Mouse (Mus musculus) MEL (cell line): ENCODE measurements around the gene Dcun1d1. TPM values are rescaled to one million over a fixed set of nuclear protein-coding genes. Genes with fewer than 3 reads are reported as not detected.
A peak's percentile ranks its signal among the peaks of the same experiment; 100 is the strongest.

Source experiments
- DNase-seq: peaks from one replicate; pipeline ENCODE4 v3.0.0; 2011; ENCODE audit warnings: low read depth, low spot score
- H3K27ac ChIP-seq: 2 replicates; pipeline ENCODE4 v1.5.1; 2012; ENCODE audit warnings: low read depth, mild to moderate bottlenecking, control low read depth, low read length, moderate library complexity; ENCODE audit not compliant: control insufficient read depth
- H3K27me3 ChIP-seq, 2 experiments: fragments of 150-350 bp in 1 of 2; sonication (generic) in 1 of 2; 2 replicates each; pipeline ENCODE4 v1.6.1; 2012; ENCODE audit warnings: low read length in 2 of 2, mild to moderate bottlenecking in 2 of 2, improper control_type of control experiment in 1 of 2, moderate library complexity in 1 of 2; ENCODE audit not compliant: insufficient read depth in 2 of 2, control insufficient read depth in 1 of 2
- H3K36me3 ChIP-seq, 2 experiments: 2 replicates each; pipeline ENCODE4 v1.6.1; 2012 to 2014; ENCODE audit warnings: low read length in 2 of 2, improper control_type of control experiment in 1 of 2, inconsistent platforms in 1 of 2, mild to moderate bottlenecking in 1 of 2; ENCODE audit not compliant: insufficient read depth in 2 of 2, control insufficient read depth in 1 of 2
- H3K4me1 ChIP-seq, 2 experiments: fragments of 150-350 bp in 1 of 2; sonication (generic) in 1 of 2; 2 replicates each; pipeline ENCODE4 v1.6.1; 2012; ENCODE audit warnings: low read length in 2 of 2, improper control_type of control experiment in 1 of 2, mild to moderate bottlenecking in 1 of 2; ENCODE audit not compliant: insufficient read depth in 2 of 2, control insufficient read depth in 1 of 2
- H3K4me3 ChIP-seq, 2 experiments: fragments of 150-350 bp in 1 of 2; sonication (generic) in 1 of 2; 2 replicates each; pipeline ENCODE4 v1.5.1; 2012; ENCODE audit warnings: low read depth in 2 of 2, low read length in 2 of 2, mild to moderate bottlenecking in 2 of 2, moderate library complexity in 2 of 2, control low read depth in 1 of 2, improper control_type of control experiment in 1 of 2; ENCODE audit not compliant: control insufficient read depth in 1 of 2, insufficient read depth in 1 of 2
- H3K79me2 ChIP-seq: 2 replicates; pipeline ENCODE4 v1.6.1; 2012; ENCODE audit warnings: mild to moderate bottlenecking, low read length, moderate library complexity; ENCODE audit not compliant: control insufficient read depth, poor library complexity, insufficient read depth
- H3K9ac ChIP-seq: 2 replicates; pipeline ENCODE4 v1.6.1; 2012; ENCODE audit warnings: low read depth, mild to moderate bottlenecking, control low read depth, low read length, moderate library complexity; ENCODE audit not compliant: control insufficient read depth, poor library complexity, severe bottlenecking
- H3K9me3 ChIP-seq: fragments of 150-350 bp; sonication (generic); replicated peaks from 2 replicates; pipeline ENCODE4 v1.6.1; 2012; ENCODE audit warnings: mild to moderate bottlenecking, low read length, improper control_type of control experiment, moderate library complexity; ENCODE audit not compliant: insufficient read depth
- BHLHE40 ChIP-seq: IDR thresholded peaks from 2 replicates; pipeline ENCODE4 v1.6.1; 2012; ENCODE audit warnings: low read depth, mild to moderate bottlenecking, inconsistent platforms, low read length, improper control_type of control experiment, borderline replicate concordance
- CHD1 ChIP-seq: IDR thresholded peaks from 2 replicates; pipeline ENCODE4 v1.6.1; 2012; ENCODE audit warnings: low read depth, mild to moderate bottlenecking, inconsistent platforms, low read length, improper control_type of control experiment
- CHD2 ChIP-seq: IDR thresholded peaks from 2 replicates; pipeline ENCODE4 v1.6.1; 2011; ENCODE audit warnings: low read length, improper control_type of control experiment
- ELF1 ChIP-seq: IDR thresholded peaks from 2 replicates; pipeline ENCODE4 v1.6.1; 2014; ENCODE audit warnings: low read depth, mild to moderate bottlenecking, inconsistent platforms, low read length, improper control_type of control experiment, moderate library complexity
- EP300 ChIP-seq, 2 experiments: IDR thresholded peaks; 2 replicates each; pipeline ENCODE4 v1.6.1; 2011; ENCODE audit warnings: improper control_type of control experiment in 2 of 2, low read length in 2 of 2, low read depth in 1 of 2, mild to moderate bottlenecking in 1 of 2
- ETS1 ChIP-seq: IDR thresholded peaks from 2 replicates; pipeline ENCODE4 v1.6.1; 2012; ENCODE audit warnings: low read depth, mild to moderate bottlenecking, inconsistent platforms, low read length, improper control_type of control experiment, moderate library complexity
- GATA1 ChIP-seq: IDR thresholded peaks from 2 replicates; pipeline ENCODE4 v1.6.1; 2011; ENCODE audit warnings: low read depth, low read length, improper control_type of control experiment
- HCFC1 ChIP-seq: IDR thresholded peaks from 2 replicates; pipeline ENCODE4 v1.6.1; 2012; ENCODE audit warnings: low read depth, mild to moderate bottlenecking, inconsistent platforms, low read length, improper control_type of control experiment, moderate library complexity
- KAT2A ChIP-seq: conservative IDR thresholded peaks from 2 replicates; pipeline ENCODE4 v1.6.1; 2012; ENCODE audit warnings: low read depth, low read length, improper control_type of control experiment, inconsistent platforms
- MAX ChIP-seq: IDR thresholded peaks from 2 replicates; pipeline ENCODE4 v1.6.1; 2011; ENCODE audit warnings: low read length, improper control_type of control experiment
- MAZ ChIP-seq: IDR thresholded peaks from 2 replicates; pipeline ENCODE4 v1.6.1; 2012; ENCODE audit warnings: low read depth, mild to moderate bottlenecking, inconsistent platforms, low read length, improper control_type of control experiment
- MEF2A ChIP-seq: IDR thresholded peaks from 2 replicates; pipeline ENCODE4 v1.6.1; 2014; ENCODE audit warnings: low read depth, mild to moderate bottlenecking, inconsistent platforms, low read length, improper control_type of control experiment; ENCODE audit not compliant: poor library complexity, insufficient replicate concordance, severe bottlenecking; ENCODE audit errors: extremely low read depth
- MXI1 ChIP-seq: IDR thresholded peaks from 2 replicates; pipeline ENCODE4 v1.6.1; 2011; ENCODE audit warnings: mild to moderate bottlenecking, low read depth, low read length, improper control_type of control experiment
- MYB ChIP-seq: IDR thresholded peaks from 2 replicates; pipeline ENCODE4 v1.6.1; 2011; ENCODE audit warnings: mild to moderate bottlenecking, low read depth, low read length, improper control_type of control experiment
- MYC ChIP-seq: IDR thresholded peaks from 2 replicates; pipeline ENCODE4 v1.6.1; 2011; ENCODE audit warnings: low read depth, mild to moderate bottlenecking, low read length, improper control_type of control experiment, moderate library complexity
- NELFE ChIP-seq: IDR thresholded peaks from 2 replicates; pipeline ENCODE4 v1.6.1; 2011; ENCODE audit warnings: low read depth, low read length, improper control_type of control experiment
- POLR2A ChIP-seq, 2 experiments: IDR thresholded peaks; 2 replicates each; pipeline ENCODE4 v1.6.1; 2011 to 2012; ENCODE audit warnings: low read length in 2 of 2, mild to moderate bottlenecking in 2 of 2, control low read depth in 1 of 2, improper control_type of control experiment in 1 of 2, low read depth in 1 of 2, moderate library complexity in 1 of 2; ENCODE audit not compliant: control insufficient read depth in 1 of 2, insufficient read depth in 1 of 2, poor library complexity in 1 of 2
- POLR2AphosphoS2 ChIP-seq: IDR thresholded peaks from 2 replicates; pipeline ENCODE4 v1.6.1; 2011; ENCODE audit warnings: low read length, improper control_type of control experiment
- POLR2AphosphoS5 ChIP-seq: IDR thresholded peaks from 2 replicates; pipeline ENCODE4 v1.6.1; 2012; ENCODE audit warnings: low read depth, borderline replicate concordance, mild to moderate bottlenecking, inconsistent platforms, low read length, moderate library complexity, mixed read lengths
- RAD21 ChIP-seq: IDR thresholded peaks from 2 replicates; pipeline ENCODE4 v1.6.1; 2011; ENCODE audit warnings: mild to moderate bottlenecking, low read depth, low read length, improper control_type of control experiment
- SIN3A ChIP-seq: IDR thresholded peaks from 2 replicates; pipeline ENCODE4 v1.6.1; 2012; ENCODE audit warnings: low read length, improper control_type of control experiment, inconsistent platforms
- TAL1 ChIP-seq: IDR thresholded peaks from 2 replicates; pipeline ENCODE4 v1.6.1; 2012; ENCODE audit warnings: mild to moderate bottlenecking, inconsistent platforms, low read length, moderate library complexity, mixed read lengths
- TCF12 ChIP-seq: IDR thresholded peaks from 2 replicates; pipeline ENCODE4 v1.6.1; 2014; ENCODE audit warnings: low read depth, mild to moderate bottlenecking, inconsistent platforms, low read length, improper control_type of control experiment, moderate library complexity
- USF2 ChIP-seq, 2 experiments: IDR thresholded peaks; 2 replicates each; pipeline ENCODE4 v1.6.1; 2011 to 2012; ENCODE audit warnings: improper control_type of control experiment in 2 of 2, low read length in 2 of 2, borderline replicate concordance in 1 of 2, inconsistent platforms in 1 of 2, low read depth in 1 of 2, mild to moderate bottlenecking in 1 of 2; ENCODE audit not compliant: insufficient read depth in 1 of 2
- ZC3H11A ChIP-seq: IDR thresholded peaks from 2 replicates; pipeline ENCODE4 v1.6.1; 2012; ENCODE audit warnings: low read depth, mild to moderate bottlenecking, inconsistent platforms, low read length, improper control_type of control experiment
- ZMIZ1 ChIP-seq: IDR thresholded peaks from 2 replicates; pipeline ENCODE4 v1.6.1; 2012; ENCODE audit warnings: low read depth, mild to moderate bottlenecking, inconsistent platforms, low read length, improper control_type of control experiment, moderate library complexity
- polyA plus RNA-seq, 2 experiments: library from polyadenylated mRNA; stranded (reverse) in 1 of 2; unstranded in 1 of 2; fragments of >175 nt in 1 of 2; fragments of >200 nt in 1 of 2; gene quantifications; 2 replicates each; pipeline versions ENCODE4 v1.2.1 to v1.2.4; 2012; ENCODE audit warnings: low replicate concordance in 2 of 2, low read depth in 1 of 2; ENCODE audit not compliant: insufficient read length in 2 of 2, insufficient read depth in 1 of 2, missing spikeins in 1 of 2
- total RNA-seq: library from RNA; depleted of rRNA; stranded (reverse); fragments of 300-350 nt; gene quantifications from 2 replicates; pipeline ENCODE4 v1.2.3, GENCODE M21; 2012

Dcun1d1 gene
- total and polyA plus RNA-seq, 3 experiments, result 20.8 to 35.1 (median 32.7) TPM

GRCm38 (mm10) chr3:35966493-35966892 is 29.2 kb upstream of the Dcun1d1 start (continued):
- TF ChIP-seq POLR2AphosphoS5, result no peak
- TF ChIP-seq CHD1, result no peak
- peak; percentile 79 for TF ChIP-seq ETS1
- TF ChIP-seq RAD21, result no peak
- peak; percentile 42; the same call in 1 of the 2 replicates for TF ChIP-seq MXI1
- 0 out of 2 replicates have a peak, but pooled peaks have one; percentile 29 for TF ChIP-seq MYC
- no peak for TF ChIP-seq NELFE
- TF ChIP-seq USF2 (IDR thresholded peaks at IDR 0.05; ENCODE audit: borderline replicate concordance in 1 of 2, insufficient read depth in 1 of 2, low read depth in 1 of 2, low read length in 2 of 2), result no peak
- TF ChIP-seq TAL1, result no peak
- TF ChIP-seq, all 39 proteins: peak for 12

GRCm38 (mm10) chr3:35964928-35965327 is 27.7 kb upstream of the Dcun1d1 start:
- Histone ChIP-seq H3K79me2 (no peaks in the 10 kb centered on the region), H3K4me3 (no peak overlapping the region), H3K27ac (no peak overlapping the region), H3K36me3 (peaks cover 0 to 26% of the 10 kb centered on the region in 2 experiments; a peak in 2 of 4 replicates), H3K9ac (no peak overlapping the region), H3K9me3 (no peaks in the 10 kb centered on the region), H3K27me3 (no peaks in the 10 kb centered on the region), H3K4me1 (peaks cover 17 to 20% of the 10 kb centered on the region in 2 experiments)
- TF ChIP-seq EP300 (IDR thresholded peaks at IDR 0.05; ENCODE audit: low read depth in 1 of 2, low read length in 2 of 2), result peak in 1 of 2 experiments; percentile 38; a peak in 2 of 4 replicates
- no peak for TF ChIP-seq BHLHE40
- no peak for TF ChIP-seq SIN3A
- TF ChIP-seq POLR2AphosphoS2, result no peak
- no peak for TF ChIP-seq MXI1
- no peak for TF ChIP-seq POLR2AphosphoS5
- TF ChIP-seq MEF2A, result no peak
- TF ChIP-seq POLR2A (IDR thresholded peaks at IDR 0.05; ENCODE audit: control insufficient read depth in 1 of 2, insufficient read depth in 1 of 2, low read depth in 1 of 2, low read length in 2 of 2, poor library complexity in 1 of 2), result no peak
- TF ChIP-seq TAL1, result peak; percentile 35
- no peak for TF ChIP-seq MAZ
- no peak for TF ChIP-seq CHD1
- no peak for TF ChIP-seq ZC3H11A
- no peak for TF ChIP-seq ZMIZ1
- no peak for TF ChIP-seq KAT2A
- TF ChIP-seq TCF12, result 0 out of 2 replicates have a peak, but pooled peaks have one; percentile 13
- no peak for TF ChIP-seq ELF1
- TF ChIP-seq NELFE, result no peak
- TF ChIP-seq RAD21, result no peak
- no peak for TF ChIP-seq GATA1
- no peak for TF ChIP-seq MYB
- no peak for TF ChIP-seq CHD2
- no peak for TF ChIP-seq ETS1
- no peak for TF ChIP-seq MAX
- TF ChIP-seq USF2 (IDR thresholded peaks at IDR 0.05; ENCODE audit: borderline replicate concordance in 1 of 2, insufficient read depth in 1 of 2, low read depth in 1 of 2, low read length in 2 of 2), result no peak
- no peak for TF ChIP-seq HCFC1
- peak; percentile 41 for DNase-seq
